Mouse (Mus musculus) testis, adult 2 months (tissue): ENCODE results near the gene Tusc2.

ENCODE experiments used
- CTCF ChIP-seq: fragments of 200-500 bp; IDR thresholded peaks from 2 replicates; pipeline ENCODE4 v1.5.1; 2012; ENCODE audit warnings: low read depth, mild to moderate bottlenecking, inconsistent platforms, low read length, moderate library complexity; ENCODE audit not compliant: control insufficient read depth, insufficient read depth, insufficient replicate concordance
- POLR2A ChIP-seq: fragments of 200-500 bp; IDR thresholded peaks from 2 replicates; pipeline ENCODE4 v1.6.1; 2012; ENCODE audit warnings: low read depth, mild to moderate bottlenecking, inconsistent platforms, low read length, moderate library complexity; ENCODE audit not compliant: control insufficient read depth

DNA sequence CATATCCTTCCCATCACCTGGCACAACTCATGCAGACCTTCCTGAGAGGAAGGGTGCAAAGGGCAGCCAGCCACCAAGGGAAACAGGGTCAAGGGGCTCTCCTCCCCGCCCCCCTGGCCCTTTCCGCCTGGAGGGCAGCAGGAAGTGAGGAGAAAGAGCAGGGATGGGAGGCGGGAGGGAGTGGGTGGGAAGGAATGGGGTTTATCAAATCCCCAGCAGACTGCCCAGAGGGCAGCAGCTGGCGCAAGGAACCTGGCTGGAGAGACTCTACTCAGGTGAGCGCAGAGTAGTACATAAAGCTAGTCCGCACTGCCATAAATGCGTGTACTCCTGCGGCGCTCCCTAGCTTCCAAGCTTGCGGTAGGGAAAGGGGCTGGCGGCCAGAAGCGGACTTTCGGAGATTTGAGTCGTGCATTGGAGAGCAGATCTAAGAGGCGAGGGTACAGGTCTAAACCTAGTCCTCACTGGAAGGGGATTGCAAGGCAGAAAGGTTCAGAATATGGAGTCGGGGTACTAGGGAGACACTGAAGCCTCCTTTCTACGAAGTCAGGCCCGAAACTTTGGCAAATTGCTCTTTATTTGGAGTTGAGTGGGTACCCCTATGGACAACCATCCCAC, 4.8 kb downstream of the Tusc2 start, which contains the start of gene Hyal2:
- no peak for TF ChIP-seq POLR2A
- no peak for TF ChIP-seq CTCF
